Mouse (Mus musculus) liver, postnatal 0 days (tissue): ENCODE results near the gene Zpr1.

Source experiments
- CTCF ChIP-seq: sonication (generic); IDR thresholded peaks from 2 replicates; pipeline ENCODE4 v1.5.1; 2016; ENCODE audit warnings: antibody characterized with exemption, low read depth
- EP300 ChIP-seq: IDR thresholded peaks from 2 replicates; pipeline ENCODE4 v1.6.1; 2016; ENCODE audit warnings: antibody characterized with exemption, low read depth, mild to moderate bottlenecking

DNA sequence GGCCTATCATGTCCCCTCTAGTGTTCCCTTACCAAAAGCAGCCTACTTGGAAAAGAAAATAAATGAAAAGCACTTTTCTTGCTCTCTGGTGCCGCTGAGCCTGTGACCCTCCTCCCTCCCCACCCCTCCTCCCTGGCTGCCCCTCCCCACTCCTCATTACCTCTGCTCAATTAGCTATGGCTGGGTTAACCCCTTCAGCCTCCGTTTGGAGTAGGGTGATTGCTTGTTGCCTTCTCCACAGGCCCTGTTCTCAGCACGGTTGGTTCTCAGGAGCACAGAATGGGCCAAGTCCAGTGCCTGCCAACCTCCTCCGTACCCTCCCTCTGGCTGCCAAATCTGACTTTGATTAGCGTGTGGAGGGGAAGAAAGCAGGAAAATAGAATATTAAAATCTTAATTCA, 43.5 kb downstream of the Zpr1 start:
- TF ChIP-seq CTCF (no peak), EP300 (no peak)
